Mouse (Mus musculus) embryo, embryonic 11.5 days (tissue): ENCODE measurements around the gene Foxj3.
A peak's percentile ranks its signal among the peaks of the same experiment; 100 is the strongest.

Experiments used
- DNase-seq: peaks from one replicate; pipeline ENCODE4 v3.0.0-alpha.2; 2012; ENCODE audit warnings: low read depth, low spot score

Gene Foxj3

GRCm38 (mm10) chr4:119636731-119637130 lies 99.9 kb downstream of the Foxj3 start:
- no peak for DNase-seq

DNA sequence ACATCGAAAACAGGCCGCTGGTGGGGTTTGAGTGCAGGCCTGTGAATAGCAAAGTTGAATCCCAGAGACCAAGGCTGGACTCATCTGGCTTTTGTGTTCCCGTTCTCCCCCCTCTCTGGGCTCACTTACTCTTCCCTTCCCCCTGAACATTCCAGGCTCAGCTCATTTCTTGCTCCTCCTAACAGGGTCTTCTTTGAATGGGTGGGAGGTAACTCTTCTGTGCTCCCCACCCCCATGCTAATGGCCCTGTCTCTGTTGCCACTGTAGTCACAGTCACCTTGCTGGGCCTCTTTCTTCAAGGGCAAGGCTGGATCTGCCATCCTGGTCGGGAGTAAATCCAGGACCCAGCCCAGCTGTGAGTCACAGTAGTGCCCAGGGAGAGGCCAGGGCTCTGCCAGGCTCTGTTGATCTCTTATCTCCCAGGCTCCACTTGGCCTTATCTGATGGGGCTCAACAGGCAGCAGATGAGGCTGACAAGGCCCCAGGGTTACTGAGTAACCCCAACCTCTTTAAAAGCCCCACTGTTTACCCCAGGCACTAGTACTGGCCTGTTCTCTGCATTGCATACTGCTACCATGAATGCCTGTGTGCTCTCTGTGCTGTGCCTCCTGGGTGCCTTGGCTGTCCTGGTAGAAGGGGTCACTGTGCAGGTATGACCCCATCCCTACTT lies 100.5 kb downstream of the Foxj3 start, which contains the start of gene Guca2a:
Gene Guca2a, plus strand, starts transcription at position 529 of the 670 bp plus-strand sequence.
- no peak for DNase-seq

- no peak for DNase-seq
These were observed 101.1 kb downstream of the Foxj3 start for GRCm38 (mm10) chr4:119637946-119638345.

DNA sequence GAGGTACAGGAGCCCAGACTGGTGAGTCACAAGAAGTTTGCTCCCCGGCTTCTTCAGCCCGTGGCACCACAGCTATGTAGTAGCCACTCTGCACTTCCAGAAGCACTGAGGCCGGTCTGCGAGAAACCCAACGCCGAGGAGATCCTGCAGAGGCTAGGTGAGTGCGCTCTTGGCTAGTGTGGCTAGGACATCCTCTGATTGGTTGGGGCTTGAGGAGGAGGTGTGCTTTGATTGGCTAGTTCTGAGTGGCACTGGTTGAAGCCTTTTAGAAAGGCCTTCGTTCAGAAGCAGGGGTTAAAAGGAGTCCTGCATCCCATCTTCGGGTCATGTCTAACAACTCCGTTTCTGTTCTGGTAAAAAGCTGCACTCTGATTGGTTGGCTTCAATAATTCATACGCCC lies 101.9 kb downstream of the Foxj3 start:
- no peak for DNase-seq

GRCm38 (mm10) chr4:119642666-119643065 lies 105.9 kb downstream of the Foxj3 start:
- DNase-seq, result no peak

DNA sequence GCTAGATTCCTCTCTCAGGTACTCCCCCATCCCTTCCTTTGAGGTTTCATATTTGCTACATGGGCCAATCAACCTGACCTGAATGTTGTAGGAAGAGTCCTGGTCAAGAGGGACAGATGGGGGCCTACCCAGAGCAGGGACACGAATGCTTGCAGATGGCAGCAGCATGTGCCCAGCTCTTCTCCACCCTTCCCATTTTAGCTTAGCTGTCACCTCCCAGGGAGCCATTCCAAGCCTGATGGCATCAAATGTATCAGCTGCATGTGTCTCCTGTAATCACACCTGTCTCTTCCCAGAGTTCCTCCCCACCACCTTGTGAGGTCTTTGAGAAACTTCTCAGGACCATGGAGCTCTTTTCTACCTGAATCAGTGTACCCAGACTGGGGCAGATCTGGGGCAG lies 120.2 kb downstream of the Foxj3 start:
- DNase-seq, result no peak

GRCm38 (mm10) chr4:119658246-119658645 lies 121.4 kb downstream of the Foxj3 start:
- no peak for DNase-seq

DNA sequence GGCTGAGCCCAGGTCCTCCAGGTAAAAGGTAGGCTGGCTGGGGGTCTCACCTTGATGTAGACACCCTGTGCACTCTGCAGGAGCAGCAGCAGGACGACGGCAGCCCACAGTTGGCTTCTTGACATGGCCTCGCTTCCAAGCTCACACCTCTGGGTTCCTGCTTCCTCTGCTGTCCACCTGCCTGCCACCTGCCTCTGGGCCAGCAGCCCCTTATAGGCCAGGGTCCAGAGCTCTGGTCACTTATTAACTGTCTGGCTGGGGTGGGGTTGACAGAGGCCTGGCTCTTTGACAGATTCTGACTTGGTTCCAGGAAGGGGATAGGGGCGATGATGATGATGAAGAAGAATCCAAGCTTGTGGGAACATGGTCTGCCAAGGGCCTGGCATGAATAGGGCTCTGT lies 121.9 kb downstream of the Foxj3 start, which contains the start of gene Guca2b:
Gene Guca2b, minus strand, starts transcription at position 224 of the 400 bp plus-strand sequence.
- DNase-seq, result no peak

GRCm38 (mm10) chr4:119660007-119660406 lies 123.2 kb downstream of the Foxj3 start:
- no peak for DNase-seq

DNA sequence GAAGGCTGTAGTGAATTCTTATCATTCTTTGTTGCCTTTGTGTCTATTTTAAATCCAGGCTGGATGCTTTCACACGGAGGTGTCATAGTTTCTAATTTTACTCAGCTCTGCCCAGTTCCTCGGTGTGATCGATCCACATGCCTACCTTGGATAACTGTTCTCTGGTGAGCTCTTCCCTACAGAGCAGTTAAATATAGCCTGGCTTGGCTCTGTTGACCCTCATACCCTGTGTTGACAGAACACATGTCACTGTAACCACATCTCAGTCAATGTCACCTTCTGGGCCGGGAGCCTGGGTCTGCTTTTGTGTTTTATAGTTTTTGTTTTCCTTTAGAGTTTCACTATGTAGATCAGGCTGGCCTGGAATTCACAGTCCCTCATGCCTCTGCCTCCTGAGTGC lies 125.3 kb downstream of the Foxj3 start:
- no peak for DNase-seq

- no peak for DNase-seq
These were observed 126.2 kb downstream of the Foxj3 start for GRCm38 (mm10) chr4:119662976-119663375.

GRCm38 (mm10) chr4:119663409-119664095 lies 126.7 kb downstream of the Foxj3 start:
- DNase-seq, result no peak

- no peak for DNase-seq
These were observed 128.4 kb downstream of the Foxj3 start for GRCm38 (mm10) chr4:119665166-119665565.

- DNase-seq, result no peak
These were observed 129.3 kb downstream of the Foxj3 start for GRCm38 (mm10) chr4:119666116-119666515.

DNA sequence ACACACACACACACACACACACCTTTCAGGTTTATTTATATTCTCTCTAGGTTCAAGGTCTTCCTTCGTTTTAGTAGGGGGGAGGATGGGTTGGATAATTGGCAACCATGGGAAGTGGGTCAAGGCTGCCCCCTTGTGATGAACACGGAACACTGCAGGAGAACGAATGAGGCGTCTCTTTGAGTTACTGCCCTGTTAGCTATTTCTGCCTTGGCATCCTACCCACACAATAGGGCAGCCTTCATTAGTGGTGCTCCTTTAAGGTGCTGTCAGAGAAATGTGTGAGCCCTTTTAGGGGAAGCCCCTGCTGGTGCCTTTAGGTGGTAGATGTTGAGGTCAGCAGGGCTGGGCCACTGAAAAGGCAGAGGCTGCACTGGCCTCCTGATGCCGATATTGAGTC lies 130.7 kb downstream of the Foxj3 start:
- peak; percentile 19 for DNase-seq

DNA sequence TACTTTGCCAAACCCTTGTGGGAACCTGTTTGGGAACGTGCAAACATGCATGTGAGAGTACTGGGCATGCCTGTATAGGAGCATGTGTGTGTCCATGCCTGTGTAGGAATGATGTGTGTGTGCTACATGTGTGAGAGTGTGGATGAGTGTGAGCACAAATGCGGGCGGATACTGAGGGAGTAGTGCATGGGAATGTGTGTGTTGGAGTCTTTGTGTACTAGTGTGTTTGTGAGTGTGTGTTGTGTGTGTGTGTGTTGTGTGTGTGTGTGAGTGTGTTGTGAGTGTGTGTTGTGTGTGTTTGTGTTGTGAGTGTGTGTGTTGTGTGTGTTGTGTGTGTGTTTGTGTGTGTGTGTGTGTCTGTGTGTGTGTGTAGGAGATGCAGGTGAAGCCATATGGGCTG lies 131.4 kb downstream of the Foxj3 start:
- DNase-seq, result no peak

DNA sequence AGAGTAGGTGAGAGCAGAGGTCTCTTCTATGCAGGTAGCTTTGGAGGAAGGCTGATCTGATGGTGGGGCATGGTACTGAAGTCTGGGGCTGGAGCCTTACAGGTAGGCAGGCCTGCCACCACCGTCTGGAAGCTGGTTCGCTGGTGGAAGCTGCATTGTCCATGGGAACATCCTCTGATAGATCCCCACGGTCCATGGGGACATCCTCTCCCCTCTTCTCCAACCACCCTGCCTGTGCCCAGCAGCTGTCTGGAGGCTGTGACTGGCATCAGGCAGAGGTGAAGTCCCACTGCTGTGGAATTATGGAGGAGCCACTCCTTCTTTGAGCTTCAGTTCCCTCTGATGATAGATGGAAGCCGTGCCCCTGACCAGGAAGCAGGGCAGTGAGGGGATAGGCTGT lies 131.8 kb downstream of the Foxj3 start:
- no peak for DNase-seq

- DNase-seq, result no peak
These were observed 132.8 kb downstream of the Foxj3 start for GRCm38 (mm10) chr4:119669356-119670209.

GRCm38 (mm10) chr4:119670210-119670555 lies 133.4 kb downstream of the Foxj3 start:
- no peak for DNase-seq

GRCm38 (mm10) chr4:119670736-119671135 lies 133.9 kb downstream of the Foxj3 start:
- DNase-seq, result no peak

GRCm38 (mm10) chr4:119671164-119671563 lies 134.4 kb downstream of the Foxj3 start:
- DNase-seq, result no peak

DNA sequence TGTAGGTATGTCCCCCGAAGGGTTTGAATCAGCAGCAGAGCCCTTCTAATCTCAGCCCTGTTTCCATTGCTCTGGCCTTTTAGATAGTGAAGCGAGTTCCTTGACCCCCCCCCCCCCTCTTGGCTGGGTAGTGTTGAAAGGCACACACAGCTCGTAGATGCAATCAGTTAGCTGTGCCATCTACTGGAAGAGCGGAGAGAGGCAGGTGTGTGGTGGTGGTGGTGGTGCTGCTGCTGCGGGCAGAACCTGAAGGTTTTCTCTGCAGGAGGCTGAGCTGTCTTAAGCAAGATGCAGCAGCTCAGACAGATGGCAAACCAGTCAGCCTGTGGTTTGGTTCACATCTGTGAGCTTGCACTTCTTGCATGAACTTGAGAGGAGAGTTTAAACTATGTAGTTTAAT lies 135.9 kb downstream of the Foxj3 start:
- DNase-seq, result no peak
